ENCODE assay signal across 21 mouse cellular contexts in the genomic region with DNA sequence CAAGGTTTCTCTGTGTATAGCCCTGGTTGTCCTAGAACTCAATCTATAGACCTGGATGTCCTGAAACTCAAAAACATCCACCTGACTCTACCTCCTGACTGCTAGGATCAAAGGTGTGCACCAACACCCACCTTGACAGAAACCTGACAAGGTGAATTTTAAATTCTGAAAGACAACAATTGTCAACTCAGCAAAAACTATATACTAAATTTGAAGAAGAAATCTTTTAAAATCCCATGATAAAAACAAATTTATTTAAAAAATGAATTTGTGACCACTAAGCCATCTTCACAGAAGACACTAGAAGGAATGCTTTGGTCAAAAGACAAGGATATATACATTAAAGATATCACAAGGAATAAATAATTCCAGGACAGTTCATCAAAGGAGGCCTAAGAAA. TPM values are rescaled to one million over a fixed set of nuclear protein-coding genes. Genes with fewer than 3 reads are reported as not detected.
DNase-seq lines count a peak whose midpoint lies in the region; TF ChIP-seq lines count a peak whose summit lies in the region.
"Had no signal": no experiment of that assay in that cellular context is flagged by ENCODE, and none has a peak within 500 bp of the region (broad histone marks: within the 10 kb centered on the region; RNA-seq: fewer than 3 reads in every experiment).

No protein-coding gene starts in this region.

- H3K4me1 ChIP-seq in CH12.LX (ENCODE audit: control insufficient read depth in 1 of 2, insufficient read depth in 2 of 2) (peaks cover 2 to 12% of the 10 kb centered on the region in 2 experiments; a peak in 1 of 4 replicates), ES-E14 (ENCODE audit: control insufficient read depth in 2 of 2, insufficient read depth in 2 of 2, low read length in 2 of 2, poor library complexity in 1 of 2) (peaks cover 0 to 2% of the 10 kb centered on the region in 2 experiments; a peak in 2 of 4 replicates)

- no peak overlapping the region for H3K4me2 ChIP-seq in CH12.LX (ENCODE audit: insufficient read depth, low read depth, poor library complexity, severe bottlenecking)

- H3K9me3 ChIP-seq in CH12.LX (replicated peaks; ENCODE audit: low read length), result no peaks in the 10 kb centered on the region
- no peaks in the 10 kb centered on the region for H3K9me3 ChIP-seq in ES-E14 (ENCODE audit: control insufficient read depth, insufficient read depth, low read depth, low read length)
- H3K9me3 ChIP-seq: G1E had no signal

- no peak overlapping the region for H3K9ac ChIP-seq in CH12.LX (ENCODE audit: insufficient read depth, low read depth)
- H3K9ac ChIP-seq in ES-E14 (ENCODE audit: insufficient read depth, low read depth, low read length, poor library complexity, severe bottlenecking), result no peak overlapping the region

- no peak for TF ChIP-seq CTCF in CH12.LX (conservative IDR thresholded peaks at IDR 0.05 in 1 of 2, IDR thresholded peaks at IDR 0.05 in 1 of 2; ENCODE audit: low read depth in 2 of 2, low read length in 2 of 2)

- H3K27ac ChIP-seq in CH12.LX (ENCODE audit: insufficient read depth, low read depth) (no peak overlapping the region), ES-E14 (ENCODE audit: insufficient read depth, low read depth, low read length, poor library complexity, severe bottlenecking) (no peak overlapping the region)

- dilution Hi-C loops in CH12.LX (cut with MboI; ENCODE audit: extremely low pct_ligation_motif_present, extremely low pct_unique_long_range_greater_than_20kb, low sequenced_read_pairs), result no loop called here

- H3K36me3 ChIP-seq in CH12.LX (replicated peaks in 1 of 2; ENCODE audit: control insufficient read depth in 1 of 2, insufficient read depth in 1 of 2, low read length in 1 of 2) (no peaks in the 10 kb centered on the region), ES-E14 (ENCODE audit: control insufficient read depth, insufficient read depth, low read length, poor library complexity, severe bottlenecking) (no peaks in the 10 kb centered on the region)
- H3K36me3 ChIP-seq: G1E had no signal

- no peaks in the 10 kb centered on the region for H3K27me3 ChIP-seq in CH12.LX (replicated peaks)

- no peaks in the 10 kb centered on the region for H3K79me2 ChIP-seq in CH12.LX (replicated peaks; ENCODE audit: control insufficient read depth, extremely low read depth, insufficient read depth, poor library complexity, severe bottlenecking)

- TF ChIP-seq POLR2A in CH12.LX (IDR thresholded peaks at IDR 0.05; ENCODE audit: low read depth, low read length), result no peak

- in situ Hi-C loops in CH12.LX (cut with MboI; ENCODE audit: low pct_ligation_motif_present, low pct_unique_long_range_greater_than_20kb, low sequenced_read_pairs) (loop anchor here (25.0 kb wide), 1 partner anchor 309 kb away; the partner anchor contains the start of gene Dnah12), ES-E14 (cut with MboI; ENCODE audit: low sequenced_read_pairs in 2 of 2, unreplicated experiment in 2 of 2) (no loop called here)

- TF ChIP-seq EP300 in CH12.LX (IDR thresholded peaks at IDR 0.05; ENCODE audit: low read length), result no peak

- DNase-seq in CH12.LX (ENCODE audit: extremely low read depth), result no peak
- no peak for DNase-seq in ES-E14 (ENCODE audit: low read depth, low spot score)
- DNase-seq in adrenal gland, postnatal 14 days, result no peak
- DNase-seq in embryo, embryonic 11 days, result no peak
- DNase-seq: adrenal gland, adult 2 months; adrenal gland, adult 8-10 months; adrenal gland, postnatal 10 days; adrenal gland, postnatal 25 days; adrenal gland, postnatal 36 days; B cell, adult 2 months; cerebellum, adult 11 months; cerebellum, adult 11-12 months; cerebellum, adult 18-20 months; cerebellum, adult 2 months; cerebellum, adult 8-10 months; cerebellum, adult 9-10 months had no signal

- no peak overlapping the region for H3K4me3 ChIP-seq in CH12.LX (replicated peaks in 1 of 3; ENCODE audit: low read depth in 2 of 3, low read length in 2 of 3, poor library complexity in 1 of 3)
- no peak overlapping the region for H3K4me3 ChIP-seq in ES-E14 (ENCODE audit: insufficient read depth in 1 of 2, low read depth in 1 of 2, low read length in 2 of 2, poor library complexity in 1 of 2, severe bottlenecking in 1 of 2)

- TF ChIP-seq RAD21 in CH12.LX (IDR thresholded peaks at IDR 0.05; ENCODE audit: low read depth, low read length), result no peak

TF ChIP-seq in CH12.LX, 34 proteins besides CTCF, POLR2A, EP300 and RAD21:
- peak; percentile 79 for TF ChIP-seq MAFK (IDR thresholded peaks at IDR 0.05; ENCODE audit: insufficient replicate concordance, low read length)
- no peak for TF ChIP-seq IRF4 (IDR thresholded peaks at IDR 0.05; ENCODE audit: low read depth, low read length)

TF ChIP-seq in ES-E14, 5 proteins besides CTCF, POLR2A, EP300 and RAD21:
- TF ChIP-seq HCFC1 (IDR thresholded peaks at IDR 0.05; ENCODE audit: borderline replicate concordance, insufficient read depth, low read length), result no peak
- TF ChIP-seq MAFK (IDR thresholded peaks at IDR 0.05; ENCODE audit: insufficient read depth, low read depth, low read length), result peak; percentile 65
- TF ChIP-seq CHD2 (IDR thresholded peaks at IDR 0.05; ENCODE audit: low read depth, low read length), result no peak

RNA-seq across cellular contexts. Expression of gene Hesx1, which starts 2.0 kb away (rescaled TPM):
- total RNA-seq in CH12.LX (2012; rRNA removed) (1.9 and 2.2 TPM in 2 replicates), CH12.LX (2014; rRNA removed) (3.6 and 3.9 TPM in 2 replicates), ES-E14 (2012; rRNA removed) (0.31 TPM in 1 of 2 replicates, not detected in the other)
- polyA plus RNA-seq in CH12.LX (2012; ENCODE audit: insufficient read length, low read depth), result 3.4 and 4.3 TPM in 2 replicates
- not detected in 2 replicates for total RNA-seq in adrenal gland, postnatal 14 days (2021)
- total RNA-seq: adrenal gland, adult 18-20 months; adrenal gland, adult 2 months; adrenal gland, postnatal 36 days; G1E; MEL had no signal
- polyA plus RNA-seq: adrenal gland, adult 2 months; C2C12; cerebellum, adult 2 months; G1E; Patski had no signal

RNA-seq across cellular contexts. Expression of gene Appl1, which starts 25.2 kb away (rescaled TPM):
- 8.0 and 9.0 TPM in 2 replicates for total RNA-seq in CH12.LX (2012; rRNA removed)
- 11.0 and 12.6 TPM in 2 replicates for total RNA-seq in CH12.LX (2014; rRNA removed)
- 11.9 and 14.7 TPM in 2 replicates for polyA plus RNA-seq in CH12.LX (2012; ENCODE audit: insufficient read length, low read depth)
- 16.0 and 16.1 TPM in 2 replicates for total RNA-seq in ES-E14 (2012; rRNA removed)
- 29.7 and 31.5 TPM in 2 replicates for total RNA-seq in adrenal gland, postnatal 14 days (2021)

RNA-seq across cellular contexts. Expression of gene Il17rd, which starts 42.5 kb away (rescaled TPM):
- 0.04 TPM in 2 replicates for total RNA-seq in CH12.LX (2012; rRNA removed)
- 0.03 and 0.08 TPM in 2 replicates for total RNA-seq in CH12.LX (2014; rRNA removed)
- polyA plus RNA-seq in CH12.LX (2012; ENCODE audit: insufficient read length, low read depth), result 0.04 and 0.09 TPM in 2 replicates
- total RNA-seq in ES-E14 (2012; rRNA removed), result 28.2 and 43.6 TPM in 2 replicates
- total RNA-seq in adrenal gland, postnatal 14 days (2021), result 3.6 and 5.2 TPM in 2 replicates
- polyA plus RNA-seq: G1E had no signal
